In the genomic region with DNA sequence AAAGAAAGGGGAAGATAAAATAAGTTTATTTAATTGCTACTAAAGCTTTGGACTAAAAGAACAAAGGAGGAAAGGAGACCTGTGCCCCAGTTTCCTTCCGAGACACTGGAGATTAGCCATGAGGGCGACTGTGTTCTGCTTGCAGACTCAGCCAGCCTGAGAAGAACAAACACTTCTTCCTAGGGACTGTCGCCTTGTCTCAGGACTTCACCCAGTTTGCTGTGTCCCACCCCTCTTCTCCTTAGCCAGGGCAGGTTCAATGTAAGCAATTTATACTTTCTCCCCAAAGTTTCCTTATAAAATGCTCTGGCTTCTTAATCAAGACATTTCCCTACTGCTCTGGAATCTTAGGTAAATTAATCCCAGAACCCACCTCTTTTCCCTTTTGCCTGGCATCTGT, we compare ENCODE assay signal across 23 mouse cellular contexts. TPM values are rescaled to one million over a fixed set of nuclear protein-coding genes. Genes with fewer than 3 reads are reported as not detected.
DNase-seq lines count a peak whose midpoint lies in the region; ATAC-seq and TF ChIP-seq lines count a peak whose summit lies in the region.
"Had no signal": no experiment of that assay in that cellular context is flagged by ENCODE, and none has a peak within 500 bp of the region (broad histone marks: within the 10 kb centered on the region; RNA-seq: fewer than 3 reads in every experiment).

No protein-coding gene starts in this region.

- no peaks in the 10 kb centered on the region for H3K27me3 ChIP-seq in lung, embryonic 16.5 days (ENCODE audit: control insufficient read depth, insufficient read depth, low read depth, low read length)
- no peaks in the 10 kb centered on the region for H3K27me3 ChIP-seq in embryonic facial prominence, embryonic 10.5 days (replicated peaks; ENCODE audit: low read depth, poor library complexity, severe bottlenecking)
- H3K27me3 ChIP-seq in limb, embryonic 13.5 days = no peaks in the 10 kb centered on the region
- H3K27me3 ChIP-seq in hindbrain, embryonic 12.5 days = no peaks in the 10 kb centered on the region
- H3K27me3 ChIP-seq: embryonic facial prominence, embryonic 12.5 days; heart, embryonic 15.5 days; Patski had no signal

- no peak overlapping the region for H3K4me2 ChIP-seq in lung, embryonic 16.5 days (ENCODE audit: low read depth, low read length)
- H3K4me2 ChIP-seq in limb, embryonic 13.5 days (replicated peaks) = no peak overlapping the region
- H3K4me2 ChIP-seq in hindbrain, embryonic 12.5 days (replicated peaks) = no peak overlapping the region
- H3K4me2 ChIP-seq: embryonic facial prominence, embryonic 12.5 days; forebrain, embryonic 13.5 days; heart, embryonic 11.5 days; heart, embryonic 15.5 days; hindbrain, embryonic 14.5 days had no signal

- H3K27ac ChIP-seq in gastrocnemius, adult 2 months = peak overlapping the region; percentile 20; the same call in 1 of the 2 replicates
- 0 out of 2 replicates have a peak overlapping the region, but pooled peaks have one; percentile 12 for H3K27ac ChIP-seq in lung, embryonic 16.5 days (ENCODE audit: low read length)
- 0 out of 2 replicates have a peak overlapping the region, but pooled peaks have one; percentile 27 for H3K27ac ChIP-seq in embryonic facial prominence, embryonic 10.5 days (replicated peaks)
- H3K27ac ChIP-seq in limb, embryonic 13.5 days = peak overlapping the region; percentile 35; the same call in 1 of the 2 replicates
- no peak overlapping the region for H3K27ac ChIP-seq in hindbrain, embryonic 12.5 days
- H3K27ac ChIP-seq: embryonic facial prominence, embryonic 12.5 days; forebrain, embryonic 13.5 days; heart, embryonic 15.5 days; hindbrain, embryonic 14.5 days had no signal

- H3K9ac ChIP-seq in lung, embryonic 16.5 days (ENCODE audit: low read length) = no peak overlapping the region
- no peak overlapping the region for H3K9ac ChIP-seq in limb, embryonic 13.5 days
- no peak overlapping the region for H3K9ac ChIP-seq in hindbrain, embryonic 12.5 days
- H3K9ac ChIP-seq: embryonic facial prominence, embryonic 12.5 days; forebrain, embryonic 13.5 days; forebrain, postnatal 0 days; heart, embryonic 15.5 days; hindbrain, embryonic 14.5 days had no signal

- intact Hi-C loops in gastrocnemius, adult 2 months (cut with DNase I) = no loop called here
- intact Hi-C loops in gastrocnemius, postnatal 14 days (cut with DNase I; ENCODE audit: low total_unique reads) = no loop called here

- H3K36me3 ChIP-seq in lung, embryonic 16.5 days (ENCODE audit: control insufficient read depth, insufficient read depth, low read length) = no peaks in the 10 kb centered on the region
- H3K36me3 ChIP-seq in embryonic facial prominence, embryonic 10.5 days (replicated peaks) = no peaks in the 10 kb centered on the region
- H3K36me3 ChIP-seq in limb, embryonic 13.5 days = no peaks in the 10 kb centered on the region
- no peaks in the 10 kb centered on the region for H3K36me3 ChIP-seq in hindbrain, embryonic 12.5 days
- H3K36me3 ChIP-seq: embryonic facial prominence, embryonic 12.5 days; heart, embryonic 15.5 days had no signal

- 31% methylated on average over 3 of the region's 3 CpGs for WGBS in lung, embryonic 16.5 days
- WGBS in embryonic facial prominence, embryonic 10.5 days = 40% methylated on average over 3 of the region's 3 CpGs
- WGBS in limb, embryonic 13.5 days = 30% methylated on average over 3 of the region's 3 CpGs
- WGBS in hindbrain, embryonic 12.5 days = 48% methylated on average over 3 of the region's 3 CpGs

- peak overlapping the region; percentile 33 for H3K4me3 ChIP-seq in gastrocnemius, adult 2 months
- H3K4me3 ChIP-seq in lung, embryonic 16.5 days (ENCODE audit: low read length) = no peak overlapping the region
- H3K4me3 ChIP-seq in embryonic facial prominence, embryonic 10.5 days = no peak overlapping the region
- no peak overlapping the region for H3K4me3 ChIP-seq in limb, embryonic 13.5 days
- H3K4me3 ChIP-seq in hindbrain, embryonic 12.5 days = no peak overlapping the region
- H3K4me3 ChIP-seq: embryonic facial prominence, embryonic 12.5 days; forebrain, embryonic 13.5 days; heart, embryonic 15.5 days had no signal

- TF ChIP-seq CTCF in gastrocnemius, adult 2 months (IDR thresholded peaks at IDR 0.05) = no peak

- no peaks in the 10 kb centered on the region for H3K9me3 ChIP-seq in lung, embryonic 16.5 days (ENCODE audit: control insufficient read depth, low read length)
- no peaks in the 10 kb centered on the region for H3K9me3 ChIP-seq in embryonic facial prominence, embryonic 10.5 days
- H3K9me3 ChIP-seq in limb, embryonic 13.5 days = no peaks in the 10 kb centered on the region
- no peaks in the 10 kb centered on the region for H3K9me3 ChIP-seq in hindbrain, embryonic 12.5 days (replicated peaks)
- H3K9me3 ChIP-seq: embryonic facial prominence, embryonic 12.5 days; forebrain, embryonic 13.5 days; heart, embryonic 15.5 days had no signal

- peak; percentile 67; the same call in 1 of the 2 replicates for ATAC-seq in lung, embryonic 16.5 days (ENCODE audit: low read depth)
- no peak for ATAC-seq in limb, embryonic 13.5 days (ENCODE audit: low FRiP score, low read depth)
- ATAC-seq in hindbrain, embryonic 12.5 days (ENCODE audit: low FRiP score) = no peak
- ATAC-seq: activated CD4-positive, CD25-positive, alpha-beta regulatory T cell, adult 4 months; forebrain, embryonic 13.5 days; forebrain, postnatal 0 days; Patski had no signal

- no peak for DNase-seq in gastrocnemius, adult 2 months
- DNase-seq in gastrocnemius, postnatal 14 days = no peak
- no peak for DNase-seq in lung, postnatal 25 days (ENCODE audit: low spot score)
- DNase-seq in embryonic facial prominence, embryonic 10.5 days (ENCODE audit: low spot score) = no peak
- DNase-seq: adrenal gland, adult 8-10 months; cerebellum, adult 11 months; cerebellum, adult 8-10 months; cerebellum, postnatal 14 days; embryo, embryonic 11 days; forebrain, postnatal 0 days; gastrocnemius, postnatal 36 days; heart, adult 18-20 months; heart, postnatal 14 days had no signal

- H3K4me1 ChIP-seq in lung, embryonic 16.5 days (replicated peaks; ENCODE audit: control insufficient read depth, insufficient read depth, low read length) = peaks cover 6% of the 10 kb centered on the region
- peaks cover 16% of the 10 kb centered on the region for H3K4me1 ChIP-seq in embryonic facial prominence, embryonic 10.5 days
- peaks cover 16% of the 10 kb centered on the region for H3K4me1 ChIP-seq in limb, embryonic 13.5 days
- H3K4me1 ChIP-seq in hindbrain, embryonic 12.5 days = no peaks in the 10 kb centered on the region; the same call in 1 of the 2 replicates
- H3K4me1 ChIP-seq: heart, embryonic 15.5 days had no signal

RNA-seq across cellular contexts. Expression of gene Cdca7, which starts 22.4 kb away (rescaled TPM):
- total RNA-seq in gastrocnemius, adult 2 months (2021) = under 1 TPM; 0.36 to 0.99 TPM
- 1 to 10 TPM; 1.0 to 2.4 TPM for total RNA-seq in gastrocnemius, postnatal 14 days (2021)
- polyA plus RNA-seq in lung, embryonic 16.5 days (2015; fragmentation: Nextera tagmentation; extraction: Ambion mirVana) = 130 and 137 TPM in 2 replicates
- 252 and 257 TPM in 2 replicates for polyA plus RNA-seq in embryonic facial prominence, embryonic 10.5 days (2016; fragmentation: Nextera tagmentation; extraction: Ambion mirVana)
- polyA plus RNA-seq in limb, embryonic 13.5 days (2015; fragmentation: Nextera tagmentation; extraction: Ambion mirVana) = 173 and 178 TPM in 2 replicates
- polyA plus RNA-seq in hindbrain, embryonic 12.5 days (2016; fragmentation: Nextera tagmentation; extraction: Ambion mirVana) = 100 and 101 TPM in 2 replicates
